Comparison of ENCODE assay signal across 27 mouse cellular contexts in the genomic region with DNA sequence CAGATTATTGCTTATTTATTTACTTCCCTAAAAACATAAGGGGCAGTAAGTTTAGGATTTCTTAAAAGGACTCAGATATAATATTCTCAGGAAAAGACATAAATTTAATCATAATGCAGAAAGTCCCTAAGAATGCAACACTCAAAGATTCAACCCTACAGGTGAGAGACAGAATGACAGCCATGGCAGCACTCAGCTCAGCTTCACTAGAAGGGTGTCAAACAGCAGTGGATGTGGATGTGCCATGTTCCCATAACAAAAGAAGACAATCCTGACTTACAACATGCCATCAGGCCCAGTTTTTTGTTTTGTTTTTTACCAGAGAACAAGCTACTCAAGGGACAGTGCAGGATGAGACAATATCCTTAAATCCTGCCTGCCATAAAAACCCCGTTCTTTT. TPM values are rescaled to one million over a fixed set of nuclear protein-coding genes. Genes with fewer than 3 reads are reported as not detected.
"Had no signal": no experiment of that assay in that cellular context is flagged by ENCODE, and none has a peak within 500 bp of the region (broad histone marks: within the 10 kb centered on the region; RNA-seq: fewer than 3 reads in every experiment).

No protein-coding gene starts in this region.

- DNase-seq: kidney, adult 2 months; kidney, postnatal 10 days; kidney, postnatal 4 days; layer of hippocampus, adult 9-11 months; layer of hippocampus, postnatal 36 days; liver, postnatal 0 days; lung, embryonic 14.5 days; thymus, adult 2 months; thymus, postnatal 14 days; thymus, postnatal 4 days had no signal

- ATAC-seq: liver, postnatal 0 days; lung, postnatal 0 days; midbrain, embryonic 13.5 days had no signal

- H3K4me3 ChIP-seq: left cerebral cortex, adult 2 months; midbrain, embryonic 13.5 days had no signal

- H3K27me3 ChIP-seq: midbrain, embryonic 13.5 days had no signal

- H3K4me1 ChIP-seq: midbrain, embryonic 13.5 days had no signal

- H3K27ac ChIP-seq: left cerebral cortex, adult 2 months; liver, embryonic 14.5 days; macrophage; midbrain, embryonic 13.5 days; stomach, postnatal 0 days had no signal

RNA-seq across cellular contexts. Expression of a gene that starts 38.8 kb away (rescaled TPM):
- total RNA-seq: layer of hippocampus, adult 18-20 months; layer of hippocampus, postnatal 36 days; left cerebral cortex, adult 2 months; left cerebral cortex, postnatal 10 days; left cerebral cortex, postnatal 36 days; megakaryocyte, adult 5-6 weeks; midbrain, postnatal 0 days had no signal
- polyA plus RNA-seq: kidney, embryonic 14.5 days; liver, embryonic 11.5 days; liver, embryonic 14.5 days; liver, postnatal 0 days; lung, embryonic 14.5 days; lung, postnatal 0 days; macrophage; midbrain, embryonic 13.5 days; neural tube, embryonic 11.5 days; small intestine, adult 2 months; spleen, adult 2 months; stomach, embryonic 14.5 days; stomach, postnatal 0 days; thymus, adult 2 months had no signal
